19 mouse cellular contexts compared by ENCODE assay signal in genomic region chr13:59795807-59796465, GRCm38 (mm10). TPM values are rescaled to one million over a fixed set of nuclear protein-coding genes. Genes with fewer than 3 reads are reported as not detected.
A peak's percentile ranks its signal among the peaks of the same experiment; 100 is the strongest.
DNase-seq lines count a peak whose midpoint lies in the region; ATAC-seq and TF ChIP-seq lines count a peak whose summit lies in the region.
"Had no signal": no experiment of that assay in that cellular context is flagged by ENCODE, and none has a peak within 500 bp of the region (broad histone marks: within the 10 kb centered on the region; RNA-seq: fewer than 3 reads in every experiment).

No protein-coding gene starts in this region.

- no peak overlapping the region for H3K9ac ChIP-seq in MEL (ENCODE audit: control insufficient read depth, low read depth, low read length, poor library complexity, severe bottlenecking)
- H3K9ac ChIP-seq in intestine, postnatal 0 days (ENCODE audit: low read depth, low read length) = no peak overlapping the region
- H3K9ac ChIP-seq in midbrain, embryonic 13.5 days (replicated peaks) = no peak overlapping the region
- H3K9ac ChIP-seq: embryonic facial prominence, embryonic 12.5 days; forebrain, postnatal 0 days; neural tube, embryonic 15.5 days had no signal

- H3K4me2 ChIP-seq in intestine, postnatal 0 days (replicated peaks; ENCODE audit: low read depth) = no peak overlapping the region
- no peak overlapping the region for H3K4me2 ChIP-seq in midbrain, embryonic 13.5 days (replicated peaks)
- H3K4me2 ChIP-seq: embryonic facial prominence, embryonic 12.5 days; neural tube, embryonic 15.5 days had no signal

- peak overlapping the region; percentile 57 for H3K27ac ChIP-seq in MEL (ENCODE audit: control insufficient read depth, low read depth, low read length)
- H3K27ac ChIP-seq in bone marrow, adult 2 months (ENCODE audit: control insufficient read depth, insufficient read depth, low read depth, low read length, poor library complexity) = peak overlapping the region; percentile 95
- H3K27ac ChIP-seq in intestine, postnatal 0 days (ENCODE audit: low read depth, low read length) = peak overlapping the region; percentile 5; the same call in 1 of the 2 replicates
- H3K27ac ChIP-seq in midbrain, embryonic 13.5 days = no peak overlapping the region
- H3K27ac ChIP-seq: embryonic facial prominence, embryonic 12.5 days; kidney, postnatal 0 days; neural tube, embryonic 15.5 days had no signal

- ATAC-seq in intestine, postnatal 0 days = peak; percentile 80
- ATAC-seq in midbrain, embryonic 13.5 days = no peak
- ATAC-seq: forebrain, postnatal 0 days; midbrain, embryonic 16.5 days had no signal

- no peak overlapping the region for H3K4me3 ChIP-seq in MEL (ENCODE audit: control insufficient read depth in 1 of 2, insufficient read depth in 1 of 2, low read depth in 2 of 2, low read length in 2 of 2)
- no peak overlapping the region for H3K4me3 ChIP-seq in bone marrow, adult 2 months (replicated peaks; ENCODE audit: control insufficient read depth, low read depth, low read length)
- no peak overlapping the region for H3K4me3 ChIP-seq in intestine, postnatal 0 days (ENCODE audit: low read depth, low read length)
- no peak overlapping the region for H3K4me3 ChIP-seq in midbrain, embryonic 13.5 days (replicated peaks)
- H3K4me3 ChIP-seq: embryonic facial prominence, embryonic 12.5 days; neural tube, embryonic 15.5 days had no signal

- TF ChIP-seq EP300 in MEL (IDR thresholded peaks at IDR 0.05; ENCODE audit: low read depth in 1 of 2, low read length in 2 of 2) = peak; percentile 57 to 80; a peak in 3 of 4 replicates

- peaks cover 14 to 51% of the 10 kb centered on the region in 2 experiments for H3K36me3 ChIP-seq in MEL (ENCODE audit: control insufficient read depth in 1 of 2, insufficient read depth in 2 of 2, low read length in 2 of 2)
- peaks cover 95% of the 10 kb centered on the region for H3K36me3 ChIP-seq in intestine, postnatal 0 days (ENCODE audit: control insufficient read depth, insufficient read depth)
- peaks cover 97% of the 10 kb centered on the region for H3K36me3 ChIP-seq in midbrain, embryonic 13.5 days

- H3K79me2 ChIP-seq in MEL (ENCODE audit: control insufficient read depth, insufficient read depth, low read length, poor library complexity) = no peaks in the 10 kb centered on the region

- 67% methylated on average over 6 of the region's 6 CpGs for WGBS in bone marrow, adult 2 months
- 77% methylated on average over 6 of the region's 6 CpGs for WGBS in intestine, postnatal 0 days
- 94% methylated on average over 6 of the region's 6 CpGs for WGBS in midbrain, embryonic 13.5 days

- H3K27me3 ChIP-seq in MEL (ENCODE audit: control insufficient read depth in 1 of 2, insufficient read depth in 2 of 2, low read length in 2 of 2) = no peaks in the 10 kb centered on the region
- H3K27me3 ChIP-seq in intestine, postnatal 0 days (replicated peaks; ENCODE audit: control insufficient read depth, insufficient read depth, low read length) = no peaks in the 10 kb centered on the region
- H3K27me3 ChIP-seq in midbrain, embryonic 13.5 days = no peaks in the 10 kb centered on the region
- H3K27me3 ChIP-seq: CH12.LX; embryonic facial prominence, embryonic 12.5 days; neural tube, embryonic 15.5 days had no signal

- H3K4me1 ChIP-seq in MEL (ENCODE audit: control insufficient read depth in 1 of 2, insufficient read depth in 2 of 2, low read length in 2 of 2) = peaks cover 7 to 8% of the 10 kb centered on the region in 2 experiments
- H3K4me1 ChIP-seq in bone marrow, adult 2 months (ENCODE audit: control insufficient read depth, insufficient read depth, low read length) = peaks cover 8% of the 10 kb centered on the region
- no peaks in the 10 kb centered on the region for H3K4me1 ChIP-seq in intestine, postnatal 0 days (replicated peaks; ENCODE audit: control insufficient read depth, insufficient read depth, low read length)
- no peaks in the 10 kb centered on the region for H3K4me1 ChIP-seq in midbrain, embryonic 13.5 days (replicated peaks)
- H3K4me1 ChIP-seq: embryonic facial prominence, embryonic 12.5 days; neural tube, embryonic 15.5 days had no signal

- no peak; a peak in 1 of 4 replicates for TF ChIP-seq POLR2A in MEL (IDR thresholded peaks at IDR 0.05; ENCODE audit: control insufficient read depth in 1 of 2, insufficient read depth in 1 of 2, low read depth in 1 of 2, low read length in 2 of 2, poor library complexity in 1 of 2)
- TF ChIP-seq POLR2A in bone marrow, adult 2 months (IDR thresholded peaks at IDR 0.05; ENCODE audit: borderline replicate concordance, control insufficient read depth, low read depth, low read length) = no peak

- no peaks in the 10 kb centered on the region for H3K9me3 ChIP-seq in MEL (replicated peaks; ENCODE audit: insufficient read depth, low read length)
- no peaks in the 10 kb centered on the region for H3K9me3 ChIP-seq in intestine, postnatal 0 days (ENCODE audit: control insufficient read depth)
- no peaks in the 10 kb centered on the region for H3K9me3 ChIP-seq in midbrain, embryonic 13.5 days
- H3K9me3 ChIP-seq: embryonic facial prominence, embryonic 12.5 days; neural tube, embryonic 15.5 days had no signal

- TF ChIP-seq RAD21 in MEL (IDR thresholded peaks at IDR 0.05; ENCODE audit: low read depth, low read length) = no peak

- no peak for TF ChIP-seq CTCF in MEL (IDR thresholded peaks at IDR 0.05 in 2 of 3, conservative IDR thresholded peaks at IDR 0.05 in 1 of 3; ENCODE audit: control insufficient read depth in 1 of 3, insufficient read depth in 1 of 3, low read depth in 2 of 3, low read length in 3 of 3, poor library complexity in 1 of 3, severe bottlenecking in 1 of 3)
- TF ChIP-seq CTCF in bone marrow, adult 2 months (IDR thresholded peaks at IDR 0.05; ENCODE audit: control insufficient read depth, insufficient read depth, low read length) = no peak
- no peak for TF ChIP-seq CTCF in intestine, postnatal 0 days (IDR thresholded peaks at IDR 0.05; ENCODE audit: low read depth)

- peak; percentile 76 for DNase-seq in MEL (ENCODE audit: low read depth, low spot score)
- peak; percentile 61 to 77 for DNase-seq in spleen, postnatal 10 days (ENCODE audit: low spot score in 2 of 2)
- no peak for DNase-seq in MN1 (ENCODE audit: low spot score)
- DNase-seq in adrenal gland, adult 2 months = no peak
- DNase-seq: cerebellum, adult 11 months; forebrain, postnatal 0 days; lung, adult 2 months; thymus, postnatal 25 days had no signal

TF ChIP-seq in MEL, 35 proteins besides CTCF, POLR2A, EP300 and RAD21 (continues in another document):
- TF ChIP-seq TCF12 (IDR thresholded peaks at IDR 0.05; ENCODE audit: low read depth, low read length) (peak; percentile 71; the same call in 1 of the 2 replicates), TBP (IDR thresholded peaks at IDR 0.05; ENCODE audit: low read depth, low read length) (0 out of 2 replicates have a peak, but pooled peaks have one; percentile 30), MYB (IDR thresholded peaks at IDR 0.05; ENCODE audit: low read depth, low read length) (peak; percentile 57; the same call in 1 of the 2 replicates), GATA1 (IDR thresholded peaks at IDR 0.05; ENCODE audit: low read depth, low read length) (peak; percentile 52), ETS1 (IDR thresholded peaks at IDR 0.05; ENCODE audit: low read depth, low read length) (peak; percentile 61), MXI1 (IDR thresholded peaks at IDR 0.05; ENCODE audit: low read depth, low read length) (no peak)

RNA-seq across cellular contexts. Expression of gene Gm49354, which starts 13.9 kb away (rescaled TPM):
- total RNA-seq in MEL (2012; rRNA removed) = not detected in 2 replicates
- polyA plus RNA-seq in MEL (2012; ENCODE audit: insufficient read depth in 1 of 2, insufficient read length in 2 of 2, low read depth in 1 of 2, low replicate concordance in 2 of 2, missing spikeins in 1 of 2) = 1 to 10 TPM in 1 of 2 experiments, not detected in 1; 3.6 TPM
- 30.5 TPM in 1 of 2 replicates, not detected in the other for polyA plus RNA-seq in bone marrow, adult 2 months (2011; ENCODE audit: insufficient read depth, insufficient read length, low replicate concordance, missing spikeins)
- polyA plus RNA-seq in intestine, postnatal 0 days (2015; fragmentation: Nextera tagmentation; extraction: Ambion mirVana) = not detected in 2 replicates
- total RNA-seq in adrenal gland, adult 2 months (2021) = not detected
- not detected in 2 replicates for polyA plus RNA-seq in adrenal gland, adult 2 months (2012; rRNA removed)
- polyA plus RNA-seq in midbrain, embryonic 13.5 days (2015; fragmentation: Nextera tagmentation; extraction: Ambion mirVana) = not detected in 2 replicates
- total RNA-seq: CH12.LX; forebrain, postnatal 0 days; gastrocnemius, postnatal 4 days; layer of hippocampus, postnatal 25 days had no signal
- polyA plus RNA-seq: embryonic facial prominence, embryonic 12.5 days; forebrain, postnatal 0 days; hindbrain, embryonic 11.5 days; kidney, postnatal 0 days; lung, adult 2 months; midbrain, embryonic 16.5 days; neural tube, embryonic 15.5 days had no signal

RNA-seq across cellular contexts. Expression of gene Isca1, which starts 26.3 kb away (rescaled TPM):
- total RNA-seq in MEL (2012; rRNA removed) = 27.1 and 31.2 TPM in 2 replicates
- polyA plus RNA-seq in MEL (2012; ENCODE audit: insufficient read depth in 1 of 2, insufficient read length in 2 of 2, low read depth in 1 of 2, low replicate concordance in 2 of 2, missing spikeins in 1 of 2) = 10 to 100 TPM; 63.5 to 76.3 TPM
- polyA plus RNA-seq in bone marrow, adult 2 months (2011; ENCODE audit: insufficient read depth, insufficient read length, low replicate concordance, missing spikeins) = 95.1 and 226 TPM in 2 replicates
- polyA plus RNA-seq in intestine, postnatal 0 days (2015; fragmentation: Nextera tagmentation; extraction: Ambion mirVana) = 81.4 and 84.5 TPM in 2 replicates
- total RNA-seq in adrenal gland, adult 2 months (2021) = 100 to 1,000 TPM; 104 to 107 TPM
- polyA plus RNA-seq in adrenal gland, adult 2 months (2012; rRNA removed) = 59.3 and 60.1 TPM in 2 replicates
- polyA plus RNA-seq in midbrain, embryonic 13.5 days (2015; fragmentation: Nextera tagmentation; extraction: Ambion mirVana) = 143 and 146 TPM in 2 replicates

RNA-seq across cellular contexts. Expression of gene Tut7, which starts 27.0 kb away (rescaled TPM):
- total RNA-seq in MEL (2012; rRNA removed) = 38.1 and 47.7 TPM in 2 replicates
- polyA plus RNA-seq in MEL (2012; ENCODE audit: insufficient read depth in 1 of 2, insufficient read length in 2 of 2, low read depth in 1 of 2, low replicate concordance in 2 of 2, missing spikeins in 1 of 2) = 100 to 1,000 TPM in 1 of 2 experiments, 10 to 100 TPM in 1; 53.8 to 135 TPM
- 236 and 243 TPM in 2 replicates for polyA plus RNA-seq in bone marrow, adult 2 months (2011; ENCODE audit: insufficient read depth, insufficient read length, low replicate concordance, missing spikeins)
- 50.1 and 55.4 TPM in 2 replicates for polyA plus RNA-seq in intestine, postnatal 0 days (2015; fragmentation: Nextera tagmentation; extraction: Ambion mirVana)
- 10 to 100 TPM; 60.9 to 79.3 TPM for total RNA-seq in adrenal gland, adult 2 months (2021)
- 14.8 and 16.4 TPM in 2 replicates for polyA plus RNA-seq in adrenal gland, adult 2 months (2012; rRNA removed)
- 58.7 and 59.6 TPM in 2 replicates for polyA plus RNA-seq in midbrain, embryonic 13.5 days (2015; fragmentation: Nextera tagmentation; extraction: Ambion mirVana)

RNA-seq across cellular contexts. Expression of gene 1700014D04Rik, which starts 49.4 kb away (rescaled TPM):
- not detected in 2 replicates for total RNA-seq in MEL (2012; rRNA removed)
- polyA plus RNA-seq in MEL (2012; ENCODE audit: insufficient read depth in 1 of 2, insufficient read length in 2 of 2, low read depth in 1 of 2, low replicate concordance in 2 of 2, missing spikeins in 1 of 2) = under 1 TPM in 1 of 2 experiments, not detected in 1; 0.06 TPM
- polyA plus RNA-seq in bone marrow, adult 2 months (2011; ENCODE audit: insufficient read depth, insufficient read length, low replicate concordance, missing spikeins) = not detected in 2 replicates
- not detected in 2 replicates for polyA plus RNA-seq in intestine, postnatal 0 days (2015; fragmentation: Nextera tagmentation; extraction: Ambion mirVana)
- not detected for total RNA-seq in adrenal gland, adult 2 months (2021)
- polyA plus RNA-seq in adrenal gland, adult 2 months (2012; rRNA removed) = 0.03 TPM in 1 of 2 replicates, not detected in the other
- 0.07 and 0.26 TPM in 2 replicates for polyA plus RNA-seq in midbrain, embryonic 13.5 days (2015; fragmentation: Nextera tagmentation; extraction: Ambion mirVana)
- total RNA-seq: CH12.LX; gastrocnemius, postnatal 4 days had no signal
- polyA plus RNA-seq: kidney, postnatal 0 days had no signal

Comparison
In these comparisons a context has a peak if more than half of its experiments do, and no peak if none do; other contexts are left out.
1. DNase-seq: peak in MEL (single experiment) and spleen, postnatal 10 days (2 of 2); none in MN1 (single experiment) and adrenal gland, adult 2 months (single experiment).